Mouse (Mus musculus): ENCODE results near the gene Shkbp1. TPM values are rescaled to one million over a fixed set of nuclear protein-coding genes. Genes with fewer than 3 reads are reported as not detected.

Shkbp1 gene
- total RNA-seq, 1 experiment from 2014 or later, result 16.1 TPM

DNA sequence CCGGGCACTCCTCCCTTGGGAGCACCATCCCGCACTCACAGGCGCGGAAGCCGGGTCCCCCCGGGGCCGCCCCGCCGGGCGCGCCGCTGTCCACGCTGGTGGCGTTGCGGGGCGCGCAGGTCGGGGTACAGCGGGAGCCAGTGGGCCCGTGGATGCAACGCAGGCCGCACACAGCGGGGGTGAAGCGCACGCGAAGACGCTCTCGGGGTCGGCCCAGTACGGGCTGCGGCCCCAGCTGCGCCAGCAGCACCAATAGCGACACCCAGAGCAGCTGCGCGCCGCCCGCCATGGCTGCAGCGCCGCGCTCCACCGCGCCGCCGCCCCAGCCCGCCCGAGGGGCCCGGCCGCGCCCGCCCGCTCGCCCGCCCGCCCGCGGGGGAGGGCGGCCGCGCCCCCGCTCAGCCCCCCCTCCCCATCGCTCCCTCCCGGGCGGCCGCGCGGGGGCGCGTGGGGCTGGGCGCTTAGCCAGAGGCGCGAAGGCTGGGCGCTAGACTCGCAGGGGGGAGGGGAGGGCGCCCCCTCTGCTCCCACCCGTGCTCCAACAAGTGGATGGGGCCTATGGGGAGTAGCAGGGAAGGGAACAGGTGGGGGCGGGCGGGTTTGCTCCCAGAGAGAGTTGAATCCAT, 22.4 kb downstream of the Shkbp1 start:
- no peak for DNase-seq

DNA sequence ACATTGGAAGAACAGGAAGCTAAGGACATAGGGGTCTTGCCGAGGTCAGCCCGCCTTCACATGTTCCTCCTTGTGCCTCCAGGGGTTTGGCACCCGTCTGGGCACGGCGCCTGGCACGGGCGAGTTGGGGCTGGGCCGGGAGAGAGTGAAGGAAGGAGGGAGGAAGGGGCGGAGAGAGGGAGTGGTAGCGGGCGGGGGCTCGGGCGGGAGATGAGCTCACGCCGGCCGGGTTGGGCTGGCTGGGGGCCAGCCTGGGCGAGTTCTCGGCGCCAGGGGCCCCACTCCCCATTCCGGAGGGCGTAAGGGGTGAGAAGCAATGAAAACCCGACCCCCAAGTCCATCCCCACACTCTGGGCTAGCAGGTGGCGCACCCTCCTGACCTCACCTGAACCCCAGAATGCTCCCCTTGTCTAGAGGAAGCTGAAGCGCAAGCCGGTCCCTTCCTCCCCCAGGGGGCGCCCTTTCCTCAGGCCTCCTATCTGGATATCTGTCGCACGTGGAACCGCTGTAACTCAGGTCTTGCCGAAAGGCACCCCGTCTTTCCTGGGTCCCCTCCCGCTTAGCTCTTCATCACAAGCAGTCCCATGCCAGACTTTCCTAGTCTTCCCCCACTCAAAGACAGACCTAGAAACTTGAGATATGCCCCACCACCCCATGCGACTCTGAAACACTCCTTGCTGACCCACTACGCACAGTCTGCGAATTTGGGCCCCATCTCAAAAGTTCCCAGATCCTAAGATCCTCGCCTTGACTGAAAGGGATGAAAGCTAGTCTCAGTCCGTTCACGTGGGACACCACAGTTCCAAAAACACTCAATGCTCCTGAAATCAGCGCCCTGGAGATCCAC, 23.2 kb downstream of the Shkbp1 start:
- DNase-seq, result peak; percentile 93

DNA sequence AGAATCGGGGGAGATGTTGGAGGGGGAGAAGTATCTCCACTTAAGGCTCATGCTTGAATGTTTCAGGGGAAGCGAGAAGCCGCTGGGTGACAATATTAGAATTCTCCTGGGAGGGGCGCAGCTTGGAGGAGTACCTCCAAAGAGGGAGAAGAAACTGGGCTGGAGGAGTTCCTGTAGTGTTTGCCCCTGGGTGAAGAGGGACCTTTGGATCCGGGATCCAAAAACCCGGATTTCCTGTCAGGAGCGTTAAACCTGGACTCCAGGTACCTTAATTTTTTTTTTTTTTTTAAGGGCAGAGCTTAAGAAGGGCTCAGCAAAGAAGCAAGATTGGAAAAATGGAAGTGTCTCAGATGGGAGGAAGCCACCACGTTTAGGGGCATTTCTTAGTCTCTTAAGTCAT, 24.0 kb downstream of the Shkbp1 start:
- DNase-seq, result no peak

DNA sequence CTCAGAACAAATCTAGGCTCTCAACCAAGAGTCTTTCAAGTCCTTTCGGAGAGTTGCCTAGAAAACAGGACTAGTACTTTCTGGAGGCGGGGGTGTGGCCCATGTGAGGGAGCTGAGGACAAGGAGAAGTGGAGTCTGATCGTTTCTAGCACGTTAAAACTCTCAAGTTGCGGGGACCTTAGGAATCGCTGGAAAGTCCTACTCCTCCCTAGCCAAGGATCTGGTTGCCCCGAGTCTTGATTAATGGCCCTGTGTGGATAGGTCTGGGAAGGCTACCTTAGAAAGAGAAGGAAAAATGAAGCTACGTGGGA, 24.3 kb downstream of the Shkbp1 start:
- peak; percentile 51 for DNase-seq

DNA sequence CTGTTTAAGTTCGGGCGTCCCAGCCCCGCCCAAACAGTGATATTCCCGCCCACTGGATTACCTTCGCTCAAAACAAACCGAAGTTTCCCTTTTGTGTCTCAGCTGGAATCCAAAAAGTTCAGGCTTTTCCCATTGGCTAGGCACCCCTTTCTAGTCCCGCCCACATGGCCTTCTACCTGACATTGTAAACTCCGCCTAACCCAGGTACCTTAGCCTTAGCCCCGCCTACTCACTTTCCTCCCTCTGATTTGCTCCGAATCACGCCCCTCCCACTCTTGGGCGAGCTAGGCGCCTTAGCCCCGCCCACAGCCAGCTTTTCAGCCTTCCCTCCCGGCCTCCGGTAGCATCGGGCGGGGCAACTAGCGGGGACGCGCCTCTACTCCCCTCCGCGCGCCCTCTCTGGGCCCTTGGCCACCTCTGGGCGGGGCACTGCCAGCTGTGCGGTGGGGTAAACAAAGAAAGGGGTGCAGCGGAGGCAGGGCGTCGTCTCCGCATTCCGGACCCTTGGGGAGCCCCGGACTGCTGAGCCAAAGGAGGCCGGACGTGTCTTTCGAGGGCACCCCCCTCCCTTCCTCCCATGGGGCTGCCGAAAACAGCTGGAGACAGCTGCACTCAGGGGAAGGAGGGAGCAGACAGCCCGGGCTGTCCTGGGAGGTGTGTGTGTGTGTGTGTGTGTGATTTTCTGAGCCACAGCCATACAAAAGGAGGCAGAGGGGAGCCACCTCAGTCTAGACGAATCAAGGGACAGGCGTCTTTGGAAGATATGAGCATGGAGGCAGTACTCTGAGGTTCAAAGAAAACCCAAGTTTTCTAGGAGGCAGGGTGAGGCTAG, 24.9 kb downstream of the Shkbp1 start:
- peak; percentile 94 for DNase-seq

DNA sequence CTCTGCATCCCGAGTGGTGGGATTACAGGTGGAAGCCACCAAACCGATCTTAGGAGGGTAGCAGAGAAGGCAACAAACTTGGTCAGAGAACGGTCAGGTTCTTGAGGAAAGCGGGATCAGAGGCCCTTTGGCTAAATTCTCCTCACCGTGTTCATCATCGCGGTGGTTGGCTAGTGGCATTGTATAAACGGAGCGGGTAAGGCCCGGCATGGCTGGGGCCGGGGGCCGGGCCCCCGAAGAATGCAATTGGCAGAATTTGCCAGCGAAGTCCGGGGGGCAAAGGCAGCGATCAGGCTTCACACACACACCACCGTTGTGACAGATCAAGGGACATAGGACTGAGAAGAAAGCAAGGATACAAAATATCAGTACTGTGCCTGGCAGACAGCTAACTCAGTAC, 25.8 kb downstream of the Shkbp1 start:
- DNase-seq, result no peak

DNA sequence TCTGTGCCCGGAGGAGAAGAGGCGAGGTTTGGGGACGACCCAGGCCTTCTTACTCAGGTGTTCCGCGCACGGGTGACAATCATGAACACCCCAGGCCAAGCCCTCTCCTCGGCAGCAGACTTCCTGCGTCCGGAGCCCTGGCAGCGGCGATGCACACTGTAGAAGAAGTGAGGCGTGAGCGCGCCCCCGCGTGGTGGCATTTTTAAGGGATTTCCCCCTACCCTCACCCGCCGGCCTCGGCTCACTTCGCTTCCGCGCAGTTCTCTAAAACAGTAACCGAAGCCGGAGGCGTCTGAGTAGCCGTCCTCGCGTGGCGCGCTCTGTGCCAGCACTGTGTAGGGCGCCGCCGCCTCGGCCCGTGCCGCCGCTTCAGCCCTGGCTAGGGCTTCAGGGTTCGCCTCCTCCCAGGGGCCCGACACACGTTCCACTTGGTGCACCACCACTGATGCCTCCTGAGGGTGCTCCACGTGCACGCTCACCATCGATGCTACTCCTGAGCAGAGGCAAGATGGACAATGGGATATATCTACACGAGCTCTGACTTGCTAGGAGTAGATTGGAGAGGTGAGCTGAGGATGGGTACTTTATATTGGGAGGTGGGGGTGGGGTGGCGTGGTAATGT, 26.4 kb downstream of the Shkbp1 start:
- DNase-seq, result peak; percentile 93

DNA sequence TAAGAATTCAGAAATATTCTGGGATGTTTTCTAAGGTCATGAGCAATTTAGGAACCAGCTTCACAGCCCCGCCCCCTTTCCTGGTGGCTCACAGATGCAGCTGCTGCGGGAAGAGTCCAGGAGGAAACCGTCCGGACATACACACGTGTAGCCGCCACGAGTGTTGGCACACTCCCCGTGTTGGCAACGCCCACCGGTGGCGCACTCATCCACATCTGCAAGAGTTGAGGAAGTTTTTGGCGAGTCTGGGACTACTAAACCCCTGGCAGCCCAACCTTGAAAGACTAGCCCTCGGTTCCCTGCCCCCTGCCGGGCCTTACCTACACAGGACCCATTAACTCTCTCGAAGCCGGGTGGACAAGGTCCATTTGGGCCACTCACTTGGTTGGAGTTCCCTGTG, 27.2 kb downstream of the Shkbp1 start:
- no peak for DNase-seq

DNA sequence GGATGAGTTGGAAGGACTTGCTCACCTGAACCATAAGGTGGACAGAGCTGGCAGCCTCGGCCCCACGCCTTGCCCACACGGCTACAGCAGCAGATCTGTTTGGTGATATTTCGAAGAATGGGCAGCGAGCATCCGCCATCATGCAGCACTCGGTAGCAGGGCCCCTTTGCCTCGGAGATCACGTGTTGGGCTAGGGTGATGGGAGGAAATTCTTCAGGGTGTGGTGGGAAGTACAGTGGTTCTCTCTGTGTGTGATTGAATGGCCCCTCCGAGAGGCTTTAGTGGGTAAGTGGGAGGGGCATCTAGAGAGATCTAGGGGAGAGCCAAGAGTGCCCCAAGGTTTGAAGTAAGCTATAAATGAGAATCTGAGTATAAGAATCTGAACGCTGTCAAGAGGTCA, 27.7 kb downstream of the Shkbp1 start:
- DNase-seq, result no peak

DNA sequence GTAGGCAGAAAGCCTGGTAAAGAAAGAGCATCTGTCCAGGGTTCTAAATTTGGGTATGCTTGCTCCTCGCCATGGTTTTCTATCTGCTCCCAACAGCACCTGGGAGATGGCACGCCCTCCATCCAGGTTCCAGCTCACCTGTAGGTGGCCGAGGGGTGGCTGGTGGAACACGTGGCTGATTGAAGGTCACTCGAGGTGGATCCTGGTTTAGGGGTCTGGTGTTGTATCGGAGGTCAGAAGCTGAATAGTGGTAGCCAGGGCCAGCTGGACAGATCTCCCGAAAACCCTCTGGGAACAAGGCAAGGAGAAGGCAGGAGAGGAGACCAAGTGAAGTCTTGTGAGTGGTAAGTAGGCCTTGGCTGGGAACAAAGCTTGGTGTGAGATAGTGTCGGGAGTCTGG, 28.3 kb downstream of the Shkbp1 start:
- DNase-seq, result no peak

DNA sequence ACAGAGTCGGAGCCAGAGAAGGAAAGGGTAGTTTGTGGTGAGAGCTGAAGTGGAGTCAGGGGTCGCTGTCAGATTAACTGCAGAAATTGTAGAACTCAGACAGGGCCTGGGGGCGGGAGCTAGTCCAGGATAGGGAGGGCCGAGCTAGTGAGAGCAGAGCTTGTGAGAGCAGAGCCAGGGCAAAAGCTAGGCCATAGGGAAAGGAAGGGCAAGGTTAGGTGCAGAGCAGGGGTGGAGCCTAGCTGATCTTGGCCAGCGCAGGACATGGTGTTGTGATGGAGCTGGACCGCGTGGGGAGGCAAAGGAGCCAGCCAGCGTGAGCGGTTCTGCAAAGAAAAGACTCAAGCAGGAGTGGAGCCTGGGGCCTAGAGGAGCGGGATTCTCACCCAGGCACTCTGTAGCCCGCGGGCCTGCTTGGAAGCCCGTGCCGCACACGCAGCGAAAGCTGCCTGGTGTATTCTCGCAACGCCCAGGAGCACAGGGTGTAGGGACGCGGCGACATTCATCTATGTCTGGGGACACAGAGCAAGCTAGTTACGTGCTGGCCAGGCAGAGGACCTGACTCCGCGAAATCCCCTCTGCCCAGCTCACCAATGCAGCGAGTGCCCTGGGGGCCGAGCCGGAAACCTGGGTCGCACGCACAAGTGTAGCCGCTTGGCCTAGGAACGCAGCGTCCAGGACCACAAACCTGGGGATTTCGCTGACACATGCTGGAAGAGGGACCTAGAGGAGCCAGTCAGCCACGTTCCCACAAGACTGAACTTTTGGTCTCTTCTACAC, 29.5 kb downstream of the Shkbp1 start:
- peak; percentile 53 for DNase-seq

DNA sequence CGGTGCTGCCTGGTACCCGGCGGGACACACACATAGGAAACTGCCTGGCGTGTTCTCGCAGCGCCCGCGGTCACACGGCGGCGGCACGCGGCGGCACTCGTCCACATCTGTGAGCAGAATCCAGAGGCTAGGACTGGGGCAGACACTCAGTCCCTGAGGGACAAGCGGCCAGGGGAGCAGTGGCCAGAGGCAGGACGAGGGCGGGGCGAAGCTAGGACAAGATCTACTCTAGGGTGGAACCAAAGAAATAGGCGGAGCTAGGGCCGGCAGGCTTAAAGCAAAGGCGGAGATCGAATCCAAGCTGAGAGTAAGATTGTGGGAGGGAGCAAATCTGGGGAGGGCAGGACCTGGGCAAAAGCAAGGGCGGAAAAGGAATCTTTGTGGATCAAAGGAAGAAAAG, 30.1 kb downstream of the Shkbp1 start:
- DNase-seq, result peak; percentile 85

DNA sequence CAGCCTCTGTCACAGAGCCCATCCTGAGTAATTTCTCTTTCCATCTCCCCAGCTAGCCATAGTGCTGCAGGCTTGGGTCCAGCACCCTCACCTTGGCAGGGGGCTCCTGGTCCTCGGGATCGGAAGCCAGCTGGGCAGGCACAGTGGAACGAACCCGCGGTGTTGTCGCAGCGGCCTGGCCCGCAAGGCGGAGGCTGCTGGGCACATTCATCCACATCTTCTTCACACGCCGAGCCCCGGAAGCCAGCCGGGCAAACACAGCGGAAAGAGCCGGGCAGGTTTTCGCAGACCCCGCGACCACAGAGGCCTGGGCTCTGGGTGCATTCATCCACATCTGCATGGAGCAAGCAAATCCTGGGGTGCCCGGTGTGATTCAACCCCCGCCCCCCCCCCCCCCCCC, 30.9 kb downstream of the Shkbp1 start:
- DNase-seq, result no peak

DNA sequence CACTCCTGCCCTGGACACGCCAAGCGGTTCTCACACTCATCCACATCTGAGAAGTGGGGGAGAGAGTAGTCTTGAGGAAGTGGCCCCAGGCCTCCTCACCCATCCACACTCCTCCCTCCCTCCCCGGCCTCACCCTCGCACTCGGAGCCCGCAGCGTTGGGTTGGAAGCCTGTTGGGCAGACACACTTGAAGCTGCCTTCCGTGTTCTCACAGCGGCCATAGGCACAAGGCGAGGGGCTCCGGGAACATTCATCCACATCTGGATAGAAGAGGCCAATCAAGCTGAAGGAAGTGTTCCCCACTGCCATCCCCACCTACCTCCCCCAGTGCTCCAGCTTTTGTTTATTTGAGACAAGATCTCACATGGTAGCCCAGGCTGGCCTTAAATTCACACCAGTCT, 31.7 kb downstream of the Shkbp1 start:
- no peak for DNase-seq

DNA sequence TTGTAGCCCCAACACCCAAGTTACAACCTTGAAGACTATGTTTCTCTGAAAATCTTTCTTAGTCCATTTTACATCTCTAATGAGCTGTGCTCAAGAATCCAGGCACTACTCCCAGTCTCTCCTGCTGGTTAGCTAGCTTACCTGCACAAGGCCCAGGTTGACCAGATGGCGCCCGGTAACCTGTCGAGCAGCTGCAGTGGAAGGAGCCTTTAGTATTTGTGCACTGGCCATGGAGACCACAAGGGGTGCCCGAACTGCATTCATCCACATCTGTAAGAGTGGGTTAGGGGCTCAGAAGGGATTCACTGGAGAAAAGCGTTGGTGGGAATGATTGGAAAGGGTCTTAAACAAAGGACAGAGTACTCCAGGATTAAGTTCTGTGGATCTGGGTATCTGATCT, 32.8 kb downstream of the Shkbp1 start:
- DNase-seq, result no peak

DNA sequence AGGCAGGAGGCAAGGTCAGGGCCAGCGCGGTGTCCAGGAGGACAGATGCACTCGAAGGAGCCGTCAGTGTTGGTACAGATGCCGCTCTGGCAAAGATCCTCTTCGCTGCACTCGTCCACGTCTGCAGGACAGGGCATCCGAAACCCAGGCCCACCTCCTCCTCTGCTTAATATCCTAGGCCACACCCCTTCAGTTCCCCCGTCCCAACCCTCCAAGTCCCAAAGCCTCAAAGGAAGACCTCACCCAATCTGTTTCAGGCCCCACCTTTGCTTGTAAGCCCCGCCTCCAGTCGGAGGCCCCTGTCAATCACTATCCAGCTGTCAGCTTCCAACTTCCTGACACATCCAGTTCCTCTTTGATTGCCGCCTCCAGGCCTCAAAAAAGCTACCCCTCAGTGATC, 33.5 kb downstream of the Shkbp1 start:
- DNase-seq, result no peak

DNA sequence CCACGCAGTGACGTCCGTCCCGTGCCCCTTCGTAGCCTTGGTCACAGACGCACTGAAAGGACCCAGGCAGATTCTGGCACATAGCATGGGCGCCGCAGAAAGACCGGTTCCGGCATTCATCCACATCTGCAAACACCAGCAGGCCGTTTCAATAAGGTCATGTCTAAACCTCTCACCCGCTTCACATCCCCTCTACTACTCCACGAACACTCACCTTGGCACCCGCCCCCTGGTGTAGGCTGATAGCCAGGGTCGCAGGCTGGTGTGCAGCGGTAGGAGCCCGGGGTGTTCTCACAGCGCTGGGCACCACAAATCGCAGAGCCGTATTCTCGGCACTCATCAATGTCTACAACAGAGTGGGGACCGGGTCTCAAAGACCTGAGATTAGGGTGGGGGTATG, 36.4 kb downstream of the Shkbp1 start:
- no peak for DNase-seq

DNA sequence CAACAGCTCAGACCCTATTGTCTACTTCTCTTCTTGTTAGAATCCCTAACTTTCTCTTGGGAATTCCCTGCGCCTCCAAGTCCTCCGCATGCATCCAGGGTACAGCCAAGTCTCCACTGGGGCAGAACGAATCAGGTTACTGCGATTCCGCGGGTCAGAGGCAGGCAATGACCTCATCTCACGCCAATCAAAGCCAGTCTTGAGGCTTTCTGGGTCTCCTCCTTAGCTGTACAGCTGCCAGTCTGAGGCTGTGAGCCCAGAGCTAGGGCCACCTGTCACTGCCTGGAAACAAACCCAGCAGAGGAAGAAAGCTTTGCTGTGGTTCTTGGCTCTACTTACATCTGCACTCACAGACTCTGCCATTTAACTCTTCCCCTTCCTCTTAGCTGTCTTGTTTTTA, 39.9 kb downstream of the Shkbp1 start:
- DNase-seq, result no peak

DNA sequence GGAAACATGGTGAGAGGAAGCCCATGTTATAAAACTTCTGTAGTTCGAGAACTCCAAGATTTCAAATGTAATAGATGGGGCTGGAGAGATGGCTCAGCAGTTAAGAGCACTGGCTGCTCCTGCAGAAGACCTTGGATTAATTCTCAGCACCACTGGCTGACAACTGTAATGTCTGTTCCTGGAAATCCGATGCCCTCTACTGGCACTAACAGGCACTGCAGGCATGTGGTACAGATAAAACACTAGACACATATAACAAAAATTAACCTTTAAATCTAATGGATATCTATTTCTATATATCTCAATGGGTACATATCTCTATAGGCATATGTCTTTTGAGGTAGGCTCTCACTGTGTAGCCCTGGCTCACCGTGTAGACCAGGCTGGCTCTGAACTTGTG, 41.4 kb downstream of the Shkbp1 start:
- DNase-seq, result no peak

DNA sequence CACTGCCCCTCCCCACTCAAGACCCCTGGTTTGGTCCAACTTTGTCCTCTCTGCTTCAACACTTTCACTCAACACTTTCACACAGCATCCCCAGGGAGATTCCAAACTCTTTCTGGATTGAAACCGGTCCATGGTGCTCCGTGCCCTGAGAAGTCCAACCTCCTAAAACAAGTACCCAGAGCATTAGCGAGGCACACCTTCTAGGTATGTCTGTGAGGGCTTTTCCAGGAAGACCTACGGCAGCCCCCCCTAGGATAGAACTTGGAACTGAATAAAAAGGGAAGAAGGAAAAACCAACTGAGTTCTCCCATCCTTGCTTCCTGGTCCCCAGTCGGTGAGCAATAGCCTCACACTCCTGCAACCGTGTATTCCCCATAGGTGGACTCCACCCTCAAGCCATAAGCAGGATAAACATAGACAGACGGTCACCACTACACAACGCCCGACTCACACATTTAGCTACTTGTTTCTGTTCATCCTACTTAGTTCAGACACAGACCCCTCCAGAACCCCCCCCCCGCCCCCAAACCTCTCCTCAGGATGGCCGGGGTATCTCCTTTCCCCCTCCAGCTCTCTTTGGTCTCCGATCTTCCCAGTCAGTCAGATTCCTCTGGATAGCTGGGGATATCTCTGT, 44.1 kb downstream of the Shkbp1 start:
- DNase-seq, result no peak

DNA sequence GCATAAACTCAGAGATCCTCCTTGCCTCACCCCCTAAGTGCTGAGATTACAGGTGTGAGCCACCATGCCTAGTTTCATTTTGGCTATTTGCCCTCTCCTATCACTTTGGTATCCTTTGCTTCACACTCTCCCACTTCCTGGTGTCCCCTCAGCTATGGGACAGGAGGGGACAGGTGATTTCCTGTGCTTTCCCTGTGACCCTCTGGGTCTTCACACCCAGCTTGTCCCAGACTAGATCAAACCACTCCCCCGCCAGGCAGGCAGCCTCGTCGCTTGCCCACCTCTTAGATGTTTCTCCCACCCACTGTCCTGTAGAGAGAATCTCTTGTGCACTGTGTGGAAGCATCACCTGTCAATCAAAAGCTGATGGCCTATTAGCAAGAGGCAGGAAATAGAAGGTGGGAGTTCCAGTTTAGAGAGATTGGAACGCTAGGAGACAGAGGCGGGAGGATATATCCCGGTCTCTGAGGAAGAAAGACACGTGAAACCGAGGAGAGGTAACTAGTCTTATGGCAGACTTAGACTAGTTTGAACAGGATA, 44.8 kb downstream of the Shkbp1 start:
- no peak for DNase-seq

All from adrenal gland, postnatal 14 days (tissue).